Comparison of ENCODE assay signal across 27 mouse cellular contexts in genomic region chr2:129584905-129585304, GRCm38 (mm10). TPM values are rescaled to one million over a fixed set of nuclear protein-coding genes. Genes with fewer than 3 reads are reported as not detected.
"Had no signal": no experiment of that assay in that cellular context is flagged by ENCODE, and none has a peak within 500 bp of the region (broad histone marks: within the 10 kb centered on the region; RNA-seq: fewer than 3 reads in every experiment).

No protein-coding gene starts in this region.

- H3K9ac ChIP-seq: liver, embryonic 13.5 days; stomach, embryonic 15.5 days had no signal

- DNase-seq: kidney, postnatal 25 days; layer of hippocampus, adult 9-11 months; layer of hippocampus, postnatal 36 days; liver, embryonic 13.5 days; lung, adult 2 months; lung, postnatal 14 days; lung, postnatal 4 days; midbrain, embryonic 14.5 days; right cerebral cortex, adult 18-20 months; right cerebral cortex, postnatal 14 days; spleen, adult 18-20 months; thymus, postnatal 25 days had no signal

- H3K27me3 ChIP-seq: liver, embryonic 13.5 days; stomach, embryonic 15.5 days had no signal

- H3K4me1 ChIP-seq: liver, embryonic 13.5 days had no signal

- H3K9me3 ChIP-seq: liver, embryonic 13.5 days; stomach, embryonic 15.5 days had no signal

- H3K4me2 ChIP-seq: liver, embryonic 13.5 days; midbrain, embryonic 11.5 days; stomach, embryonic 15.5 days had no signal

- H3K4me3 ChIP-seq: layer of hippocampus, adult 2 months; left cerebral cortex, adult 2 months; liver, embryonic 13.5 days; stomach, embryonic 15.5 days had no signal

- H3K36me3 ChIP-seq: liver, embryonic 13.5 days; stomach, embryonic 15.5 days had no signal

- H3K27ac ChIP-seq: kidney, postnatal 0 days; left cerebral cortex, adult 2 months; liver, embryonic 13.5 days; stomach, embryonic 15.5 days had no signal

RNA-seq across cellular contexts. Expression of gene F830045P16Rik, which starts 48.5 kb away (rescaled TPM):
- total RNA-seq: liver, adult 2 months; megakaryocyte progenitor cell, adult 5-6 weeks had no signal
- polyA plus RNA-seq: kidney, embryonic 14.5 days; kidney, postnatal 0 days; large intestine, adult 2 months; limb, embryonic 11.5 days; liver, adult 2 months; liver, embryonic 13.5 days; liver, embryonic 16.5 days; lung, adult 2 months; lung, embryonic 16.5 days; midbrain, embryonic 14.5 days; midbrain, postnatal 0 days; neural tube, embryonic 11.5 days; thymus, postnatal 0 days had no signal
